Mouse (Mus musculus) embryonic facial prominence, embryonic 14.5 days (tissue): Measurements from ENCODE around the gene Cuedc2. TPM values are rescaled to one million over a fixed set of nuclear protein-coding genes. Genes with fewer than 3 reads are reported as not detected.

ENCODE experiments used
- ATAC-seq: fragments of 200-750 bp; cut with Nextera tagmentation; 2 replicates; pipeline ENCODE4 v1.8.0; 2017; ENCODE audit warnings: low read depth, moderate number of reproducible peaks, moderate TSS enrichment
- DNase-seq: peaks from one replicate; pipeline ENCODE4 v3.0.0-alpha.2; 2015; ENCODE audit warnings: low spot score
- H3K27ac ChIP-seq: fragments of 300-500 bp; sonication (generic); replicated peaks from 2 replicates; pipeline ENCODE4 v1.5.1; 2014; ENCODE audit warnings: low read depth, mild to moderate bottlenecking, low read length, moderate library complexity
- H3K27me3 ChIP-seq: fragments of 300-500 bp; sonication (generic); replicated peaks from 2 replicates; pipeline ENCODE4 v1.6.1; 2014; ENCODE audit warnings: low read length; ENCODE audit not compliant: control insufficient read depth, insufficient read depth
- H3K36me3 ChIP-seq: fragments of 300-500 bp; sonication (generic); 2 replicates; pipeline ENCODE4 v1.6.1; 2014; ENCODE audit warnings: low read length, mixed read lengths; ENCODE audit not compliant: control insufficient read depth, insufficient read depth
- H3K4me1 ChIP-seq: fragments of 300-500 bp; sonication (generic); 2 replicates; pipeline ENCODE4 v1.6.1; 2014; ENCODE audit warnings: antibody characterized with exemption, low read length; ENCODE audit not compliant: control insufficient read depth, insufficient read depth
- H3K4me2 ChIP-seq: fragments of 300-500 bp; sonication (generic); 2 replicates; pipeline ENCODE4 v1.6.1; 2014; ENCODE audit warnings: low read depth, mild to moderate bottlenecking, low read length, moderate library complexity, mixed read lengths
- H3K4me3 ChIP-seq: fragments of 300-500 bp; sonication (generic); 2 replicates; pipeline ENCODE4 v1.5.1; 2014; ENCODE audit warnings: low read depth, mild to moderate bottlenecking, low read length
- H3K9ac ChIP-seq: fragments of 300-500 bp; sonication (generic); 2 replicates; pipeline ENCODE4 v1.6.1; 2014; ENCODE audit warnings: low read depth, mild to moderate bottlenecking, low read length, moderate library complexity, mixed read lengths
- H3K9me3 ChIP-seq: fragments of 300-500 bp; sonication (generic); 2 replicates; pipeline ENCODE4 v1.6.1; 2016; ENCODE audit warnings: low read length; ENCODE audit not compliant: control insufficient read depth
- WGBS: fragments of 180-500 bp; shearing (Covaris S2); extraction: QIAGEN DNeasy Blood & Tissue Kit; methylation state at CpG from one replicate; pipeline ENCODE4 v1.1.7; 2014; 5-methylcytosine and 5-hydroxymethylcytosine counted together
- polyA plus RNA-seq: library from polyadenylated mRNA; unstranded; fragments of >200 nt; fragmentation: Nextera tagmentation; extraction: Ambion mirVana; gene quantifications from 2 replicates; pipeline ENCODE4 v1.2.1, GENCODE M21; 2014

The Cuedc2 gene
- polyA plus RNA-seq, 1 experiment from 2014 or later: 174 TPM

DNA sequence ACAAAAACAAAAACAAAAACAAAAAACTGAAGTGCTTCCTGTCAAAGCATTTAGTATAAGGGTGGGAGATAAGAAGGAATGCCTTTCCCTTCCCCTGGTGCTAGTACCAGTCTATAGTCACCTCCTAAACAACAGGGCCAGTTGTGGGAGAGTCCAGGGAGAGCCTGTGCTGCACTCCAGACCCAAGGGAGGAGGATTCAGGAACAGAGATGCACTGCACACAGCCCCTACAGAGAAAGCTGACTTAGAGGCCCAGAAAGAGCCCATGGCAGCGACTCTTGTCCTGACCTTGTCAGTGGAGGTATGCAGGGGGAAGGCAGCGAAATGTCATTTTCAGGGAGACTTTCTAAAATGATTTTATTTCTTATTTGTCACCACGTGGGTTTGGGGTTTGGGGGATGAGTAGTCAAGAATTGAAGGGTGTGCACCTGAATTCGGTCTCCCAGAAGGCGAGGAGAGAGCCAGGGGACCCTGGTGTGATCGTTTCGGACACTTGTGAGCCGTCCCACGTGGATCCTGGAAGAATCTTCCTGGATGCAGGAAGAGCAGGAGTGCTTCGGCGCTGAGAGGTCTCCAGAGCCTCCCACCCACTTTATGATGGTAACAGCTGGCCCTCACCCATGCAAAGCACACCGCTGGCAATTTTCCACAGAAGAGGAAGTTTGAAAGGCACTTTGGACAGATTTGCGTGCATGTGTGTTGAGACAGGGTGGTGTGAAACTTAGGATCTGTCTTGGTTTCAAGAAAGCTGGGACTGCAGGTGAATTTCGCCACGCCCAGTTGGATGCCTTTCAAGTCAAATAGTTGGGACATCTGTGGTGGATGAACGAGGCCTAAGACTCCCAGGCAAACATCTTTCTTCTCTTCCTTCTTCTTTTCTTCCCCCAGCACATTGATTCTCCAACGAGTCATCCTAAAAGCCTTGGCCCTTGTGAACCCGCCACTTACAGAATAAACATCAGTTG lies 35.0 kb downstream of the Cuedc2 start:
- WGBS: 54% methylated on average over 18 of the region's 18 CpGs
- no peak for ATAC-seq

GRCm38 (mm10) chr19:46302551-46302950 lies 36.0 kb downstream of the Cuedc2 start:
- Histone ChIP-seq H3K27ac (no peak overlapping the region), H3K4me3 (no peak overlapping the region), H3K4me2 (no peak overlapping the region), H3K36me3 (no peaks in the 10 kb centered on the region), H3K9ac (no peak overlapping the region), H3K9me3 (no peaks in the 10 kb centered on the region), H3K4me1 (peaks cover 5% of the 10 kb centered on the region), H3K27me3 (peaks cover under 1% of the 10 kb centered on the region; the same call in 1 of the 2 replicates)
- DNase-seq: no peak
- WGBS: 90% methylated on average over 4 of the region's 4 CpGs
- ATAC-seq: no peak

More for the DNA sequence above, 35.0 kb downstream of the Cuedc2 start:
- peaks cover 9% of the 10 kb centered on the region for H3K27me3 ChIP-seq
- DNase-seq: no peak
- peak overlapping the region; percentile 72 for H3K4me3 ChIP-seq
- no peak overlapping the region for H3K27ac ChIP-seq
- H3K4me1 ChIP-seq: peaks cover 5% of the 10 kb centered on the region
- peak overlapping the region; percentile 72 for H3K9ac ChIP-seq
- H3K36me3 ChIP-seq: 0 out of 2 replicates have a peak, but pooled peaks cover 2% of the 10 kb centered on the region
- peak overlapping the region; percentile 96 for H3K4me2 ChIP-seq
- H3K9me3 ChIP-seq: no peaks in the 10 kb centered on the region

GRCm38 (mm10) chr19:46300294-46301045 lies 38.0 kb downstream of the Cuedc2 start:
- H3K4me1 ChIP-seq: no peaks in the 10 kb centered on the region
- no peaks in the 10 kb centered on the region for H3K36me3 ChIP-seq
- no peaks in the 10 kb centered on the region for H3K9me3 ChIP-seq
- WGBS: 39% methylated on average over 8 of the region's 8 CpGs
- DNase-seq (no peak), ATAC-seq (no peak)
- no peak overlapping the region for H3K4me2 ChIP-seq
- H3K27ac ChIP-seq: no peak overlapping the region
- no peaks in the 10 kb centered on the region for H3K27me3 ChIP-seq
- no peak overlapping the region for H3K4me3 ChIP-seq
- no peak overlapping the region for H3K9ac ChIP-seq

DNA sequence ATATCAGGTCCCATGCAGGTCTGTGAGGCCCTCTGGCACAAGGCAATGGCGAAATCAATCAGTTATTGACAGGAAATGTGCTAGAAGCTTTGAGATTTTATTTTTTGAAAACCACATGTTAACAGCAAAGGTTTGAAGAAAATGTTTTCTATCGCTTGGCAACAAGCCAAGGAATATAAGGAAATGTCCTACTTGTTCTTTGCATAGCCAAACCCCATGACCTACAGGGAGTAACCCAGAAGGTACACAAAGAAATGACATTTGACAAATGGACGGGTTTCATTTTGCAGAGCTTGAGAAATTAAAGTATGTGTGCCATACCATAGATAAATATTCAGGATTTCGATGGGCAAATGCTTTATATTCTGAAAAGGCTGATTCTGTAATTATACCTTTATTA lies 41.6 kb downstream of the Cuedc2 start:
- Histone ChIP-seq H3K36me3 (no peaks in the 10 kb centered on the region), H3K4me2 (no peak overlapping the region), H3K9ac (no peak overlapping the region), H3K9me3 (no peaks in the 10 kb centered on the region), H3K27ac (no peak overlapping the region), H3K4me1 (no peaks in the 10 kb centered on the region), H3K4me3 (no peak overlapping the region), H3K27me3 (no peaks in the 10 kb centered on the region)
- 61% methylated on average over 4 of the region's 4 CpGs for WGBS
- DNase-seq: no peak
- no peak for ATAC-seq

DNA sequence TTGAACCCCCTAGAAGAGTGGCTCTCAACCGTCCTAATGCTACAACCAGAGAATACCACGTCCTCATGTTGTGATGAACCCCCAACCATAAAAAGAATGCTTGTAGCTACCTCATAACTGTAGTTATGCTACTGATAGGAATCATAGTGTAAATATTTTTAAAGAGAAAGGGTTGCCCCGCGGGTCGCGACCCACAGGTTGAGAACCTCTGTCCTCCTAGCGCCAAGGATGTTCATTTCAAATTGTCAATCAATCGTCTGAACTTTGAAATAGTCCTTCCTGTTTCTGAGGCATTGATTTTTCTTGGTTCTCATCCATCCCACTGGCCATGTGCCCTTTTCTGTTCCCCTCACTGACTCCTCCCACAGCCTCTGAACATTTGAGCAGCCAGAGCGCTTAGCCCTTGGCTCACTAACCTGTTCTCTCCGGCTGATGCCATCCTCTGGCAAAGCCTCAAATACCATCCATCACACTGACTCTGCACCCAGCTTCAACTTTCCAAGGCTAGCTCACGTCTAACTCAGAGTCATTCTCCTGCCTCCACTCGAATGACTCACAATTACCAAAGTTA lies 47.9 kb downstream of the Cuedc2 start:
- Histone ChIP-seq H3K4me3 (no peak overlapping the region), H3K4me2 (no peak overlapping the region), H3K27me3 (no peaks in the 10 kb centered on the region), H3K27ac (no peak overlapping the region), H3K9me3 (no peaks in the 10 kb centered on the region), H3K4me1 (no peaks in the 10 kb centered on the region), H3K36me3 (peaks cover 17% of the 10 kb centered on the region; the same call in 1 of the 2 replicates), H3K9ac (no peak overlapping the region)
- WGBS: 70% methylated on average over 12 of the region's 12 CpGs
- ATAC-seq: no peak
- no peak for DNase-seq

DNA sequence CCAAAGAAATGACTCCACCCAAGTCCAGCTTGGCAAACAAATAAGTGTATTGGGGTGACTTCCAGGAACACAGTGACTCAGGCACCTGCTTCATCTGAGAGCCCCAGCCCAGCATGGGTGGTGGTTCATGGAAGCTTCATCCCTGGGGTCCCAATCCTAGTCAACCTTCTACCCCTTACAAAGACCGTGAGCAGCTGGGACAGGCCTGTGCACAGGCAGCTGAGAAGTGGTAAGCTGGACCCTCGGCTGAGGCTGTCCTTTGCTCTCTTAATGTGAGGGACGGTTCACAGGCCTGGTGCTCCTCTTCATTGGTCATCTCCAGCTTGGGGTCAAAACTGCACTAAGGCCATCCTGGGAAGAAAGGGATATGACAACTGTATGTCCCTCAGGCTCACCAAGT lies 50.9 kb downstream of the Cuedc2 start:
- Histone ChIP-seq H3K4me1 (no peaks in the 10 kb centered on the region), H3K4me2 (no peak overlapping the region), H3K4me3 (no peak overlapping the region), H3K27me3 (no peaks in the 10 kb centered on the region), H3K36me3 (peaks cover 46% of the 10 kb centered on the region), H3K9me3 (no peaks in the 10 kb centered on the region), H3K9ac (no peak overlapping the region), H3K27ac (no peak overlapping the region)
- DNase-seq (no peak), ATAC-seq (no peak)
- WGBS: 90% methylated on average over 3 of the region's 3 CpGs

DNA sequence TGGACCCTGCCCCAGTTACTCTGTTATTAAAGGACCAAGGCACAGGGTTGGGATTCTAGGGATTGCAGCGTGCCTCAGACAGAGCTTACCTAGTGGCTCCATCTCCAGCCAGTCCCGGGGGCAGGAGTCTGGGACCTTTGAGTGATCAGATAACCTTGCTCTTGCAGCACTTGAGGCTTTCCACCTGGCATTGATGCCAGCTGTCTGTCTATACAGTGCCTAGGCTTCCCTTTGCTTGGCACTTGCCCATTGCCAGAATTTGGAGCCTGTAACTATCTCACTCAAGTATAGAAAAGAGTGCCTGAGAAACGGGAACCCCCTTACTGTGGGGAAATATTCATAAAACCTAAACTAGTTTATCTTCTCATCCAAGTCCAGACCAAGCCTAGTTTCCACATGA lies 51.6 kb downstream of the Cuedc2 start:
- Histone ChIP-seq H3K27ac (no peak overlapping the region), H3K4me2 (no peak overlapping the region), H3K9me3 (no peaks in the 10 kb centered on the region), H3K4me1 (no peaks in the 10 kb centered on the region), H3K27me3 (no peaks in the 10 kb centered on the region), H3K36me3 (peaks cover 52% of the 10 kb centered on the region), H3K9ac (no peak overlapping the region), H3K4me3 (no peak overlapping the region)
- ATAC-seq (no peak), DNase-seq (no peak)
- WGBS: 89% methylated on average over 3 of the region's 3 CpGs

GRCm38 (mm10) chr19:46286047-46286446 lies 52.5 kb downstream of the Cuedc2 start:
- 96% methylated on average over 6 of the region's 6 CpGs for WGBS
- no peak for ATAC-seq
- H3K27me3 ChIP-seq: no peaks in the 10 kb centered on the region
- H3K9me3 ChIP-seq: no peaks in the 10 kb centered on the region
- no peak overlapping the region for H3K9ac ChIP-seq
- H3K27ac ChIP-seq: no peak overlapping the region
- H3K4me2 ChIP-seq: no peak overlapping the region
- DNase-seq: no peak
- H3K36me3 ChIP-seq: peaks cover 61% of the 10 kb centered on the region
- H3K4me3 ChIP-seq: no peak overlapping the region
- no peaks in the 10 kb centered on the region for H3K4me1 ChIP-seq
